ENCODE assay signal across 8 mouse cellular contexts in the genomic region with DNA sequence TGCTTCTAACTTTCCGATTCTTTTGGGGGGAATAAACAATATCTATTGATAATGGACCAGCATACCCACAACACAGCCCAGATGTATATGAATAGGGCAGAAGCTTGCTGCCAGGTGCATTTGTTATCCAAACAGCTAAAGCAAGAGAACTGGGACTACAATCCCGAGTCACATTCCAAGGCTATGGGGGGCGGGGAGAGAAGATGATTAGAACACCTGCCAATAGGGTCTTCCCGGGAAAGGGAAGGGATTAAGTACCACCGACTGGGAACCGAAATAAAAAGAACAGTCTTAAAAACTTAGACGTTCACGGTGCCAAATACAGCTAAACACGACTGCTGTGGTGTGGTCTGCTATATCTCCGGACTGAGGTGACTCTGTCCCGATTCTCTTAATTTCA. TPM values are rescaled to one million over a fixed set of nuclear protein-coding genes. Genes with fewer than 3 reads are reported as not detected.
DNase-seq lines count a peak whose midpoint lies in the region; ATAC-seq and TF ChIP-seq lines count a peak whose summit lies in the region.

No protein-coding gene starts in this region.

- peak overlapping the region; percentile 90 for H3K4me2 ChIP-seq in kidney, embryonic 15.5 days
- peak overlapping the region; percentile 71 for H3K4me2 ChIP-seq in heart, postnatal 0 days (ENCODE audit: low read depth, low read length)
- H3K4me2 ChIP-seq in midbrain, embryonic 11.5 days: peak overlapping the region; percentile 93

- WGBS in kidney, embryonic 15.5 days: 6% methylated on average over 11 of the region's 11 CpGs
- WGBS in bone marrow, adult 2 months: 3% methylated on average over 11 of the region's 11 CpGs
- 5% methylated on average over 11 of the region's 11 CpGs for WGBS in heart, postnatal 0 days
- WGBS in midbrain, embryonic 11.5 days: 1% methylated on average over 11 of the region's 11 CpGs

- no peak for TF ChIP-seq EP300 in heart, postnatal 0 days (IDR thresholded peaks at IDR 0.05; ENCODE audit: low read depth)

- H3K36me3 ChIP-seq in kidney, embryonic 15.5 days: no peaks in the 10 kb centered on the region
- H3K36me3 ChIP-seq in heart, postnatal 0 days (replicated peaks; ENCODE audit: control insufficient read depth, insufficient read depth, low read length): no peaks in the 10 kb centered on the region
- H3K36me3 ChIP-seq in midbrain, embryonic 11.5 days (ENCODE audit: control insufficient read depth, insufficient read depth, low read length): no peaks in the 10 kb centered on the region

- ATAC-seq in kidney, embryonic 15.5 days (replicated peaks; ENCODE audit: low FRiP score): no peak
- ATAC-seq in heart, postnatal 0 days (ENCODE audit: insufficient read depth, low read depth): no peak
- no peak for ATAC-seq in midbrain, embryonic 11.5 days (ENCODE audit: low FRiP score)

- peak overlapping the region; percentile 95 for H3K9ac ChIP-seq in kidney, embryonic 15.5 days
- peak overlapping the region; percentile 97; the same call in 1 of the 2 replicates for H3K9ac ChIP-seq in heart, postnatal 0 days (replicated peaks; ENCODE audit: low read depth, low read length)
- H3K9ac ChIP-seq in midbrain, embryonic 11.5 days (ENCODE audit: low read length): peak overlapping the region; percentile 100

- no peak for TF ChIP-seq POLR2A in bone marrow, adult 2 months (IDR thresholded peaks at IDR 0.05; ENCODE audit: borderline replicate concordance, control insufficient read depth, low read depth, low read length)

- no peak for DNase-seq in kidney, adult 18-20 months
- DNase-seq in heart, postnatal 0 days (ENCODE audit: low spot score): no peak
- DNase-seq in midbrain, embryonic 11.5 days (ENCODE audit: low spot score, missing footprints): no peak
- no peak for DNase-seq in left cerebral cortex, adult 18-20 months (ENCODE audit: low spot score in 2 of 2)
- no peak for DNase-seq in frontal cortex, postnatal 14 days (ENCODE audit: low spot score in 2 of 2)
- DNase-seq in kidney, postnatal 4 days: no peak

- no peaks in the 10 kb centered on the region for H3K27me3 ChIP-seq in kidney, embryonic 15.5 days
- H3K27me3 ChIP-seq in heart, postnatal 0 days (ENCODE audit: control insufficient read depth, insufficient read depth, low read length): no peaks in the 10 kb centered on the region
- no peaks in the 10 kb centered on the region for H3K27me3 ChIP-seq in midbrain, embryonic 11.5 days (ENCODE audit: control insufficient read depth, insufficient read depth, low read length)

- H3K4me1 ChIP-seq in kidney, embryonic 15.5 days: peaks cover 30% of the 10 kb centered on the region
- peaks cover 2% of the 10 kb centered on the region for H3K4me1 ChIP-seq in bone marrow, adult 2 months (ENCODE audit: control insufficient read depth, insufficient read depth, low read length)
- peaks cover 15% of the 10 kb centered on the region for H3K4me1 ChIP-seq in heart, postnatal 0 days (ENCODE audit: control insufficient read depth, insufficient read depth)
- peaks cover 14% of the 10 kb centered on the region for H3K4me1 ChIP-seq in midbrain, embryonic 11.5 days (ENCODE audit: control insufficient read depth, insufficient read depth, low read length)

- peak overlapping the region; percentile 100 for H3K27ac ChIP-seq in kidney, embryonic 15.5 days
- peak overlapping the region; percentile 100 for H3K27ac ChIP-seq in bone marrow, adult 2 months (ENCODE audit: control insufficient read depth, insufficient read depth, low read depth, low read length, poor library complexity)
- peak overlapping the region; percentile 98 for H3K27ac ChIP-seq in heart, postnatal 0 days (ENCODE audit: low read depth)
- peak overlapping the region; percentile 60 for H3K27ac ChIP-seq in midbrain, embryonic 11.5 days (ENCODE audit: low read depth, low read length)

- TF ChIP-seq CTCF in bone marrow, adult 2 months (IDR thresholded peaks at IDR 0.05; ENCODE audit: control insufficient read depth, insufficient read depth, low read length): no peak
- no peak for TF ChIP-seq CTCF in heart, postnatal 0 days (IDR thresholded peaks at IDR 0.05; ENCODE audit: low read depth)

- no peaks in the 10 kb centered on the region for H3K9me3 ChIP-seq in kidney, embryonic 15.5 days (replicated peaks)
- H3K9me3 ChIP-seq in heart, postnatal 0 days (replicated peaks; ENCODE audit: control insufficient read depth, low read length): no peaks in the 10 kb centered on the region
- H3K9me3 ChIP-seq in midbrain, embryonic 11.5 days (ENCODE audit: control insufficient read depth, low read length): no peaks in the 10 kb centered on the region

- peak overlapping the region; percentile 82 for H3K4me3 ChIP-seq in kidney, embryonic 15.5 days (replicated peaks)
- peak overlapping the region; percentile 80 for H3K4me3 ChIP-seq in bone marrow, adult 2 months (replicated peaks; ENCODE audit: control insufficient read depth, low read depth, low read length)
- H3K4me3 ChIP-seq in heart, postnatal 0 days (ENCODE audit: low read depth, low read length): peak overlapping the region; percentile 83
- peak overlapping the region; percentile 94 for H3K4me3 ChIP-seq in midbrain, embryonic 11.5 days (ENCODE audit: low read depth, low read length)

RNA-seq across cellular contexts. Expression of a gene that starts 0.9 kb away (rescaled TPM):
- 134 TPM in 2 replicates for polyA plus RNA-seq in kidney, embryonic 15.5 days (2015; fragmentation: Nextera tagmentation; extraction: Ambion mirVana)
- polyA plus RNA-seq in bone marrow, adult 2 months (2011; ENCODE audit: insufficient read depth, insufficient read length, low replicate concordance, missing spikeins): 77.0 and 79.4 TPM in 2 replicates
- total RNA-seq in heart, postnatal 0 days (2014; rRNA removed; ENCODE audit: low replicate concordance): 13.7 and 21.3 TPM in 2 replicates
- polyA plus RNA-seq in heart, postnatal 0 days (2015; fragmentation: Nextera tagmentation; extraction: Ambion mirVana): 42.0 and 42.3 TPM in 2 replicates
- polyA plus RNA-seq in midbrain, embryonic 11.5 days (2014; fragmentation: Nextera tagmentation; extraction: Ambion mirVana): 112 and 115 TPM in 2 replicates
- total RNA-seq in left cerebral cortex, adult 18-20 months (2021): 10 to 100 TPM; 68.0 to 68.4 TPM

RNA-seq across cellular contexts. Expression of a gene that starts 1.7 kb away (rescaled TPM):
- 0.83 and 1.1 TPM in 2 replicates for polyA plus RNA-seq in kidney, embryonic 15.5 days (2015; fragmentation: Nextera tagmentation; extraction: Ambion mirVana)
- not detected in 2 replicates for polyA plus RNA-seq in bone marrow, adult 2 months (2011; ENCODE audit: insufficient read depth, insufficient read length, low replicate concordance, missing spikeins)
- total RNA-seq in heart, postnatal 0 days (2014; rRNA removed; ENCODE audit: low replicate concordance): not detected in 2 replicates
- polyA plus RNA-seq in heart, postnatal 0 days (2015; fragmentation: Nextera tagmentation; extraction: Ambion mirVana): 0.25 and 0.53 TPM in 2 replicates
- 0.56 and 0.68 TPM in 2 replicates for polyA plus RNA-seq in midbrain, embryonic 11.5 days (2014; fragmentation: Nextera tagmentation; extraction: Ambion mirVana)
- not detected for total RNA-seq in left cerebral cortex, adult 18-20 months (2021)

RNA-seq across cellular contexts. Expression of a gene that starts 30.4 kb away (rescaled TPM):
- 33.3 and 39.5 TPM in 2 replicates for polyA plus RNA-seq in kidney, embryonic 15.5 days (2015; fragmentation: Nextera tagmentation; extraction: Ambion mirVana)
- 11.9 and 23.1 TPM in 2 replicates for polyA plus RNA-seq in bone marrow, adult 2 months (2011; ENCODE audit: insufficient read depth, insufficient read length, low replicate concordance, missing spikeins)
- 10.6 and 15.9 TPM in 2 replicates for total RNA-seq in heart, postnatal 0 days (2014; rRNA removed; ENCODE audit: low replicate concordance)
- 21.2 and 22.2 TPM in 2 replicates for polyA plus RNA-seq in heart, postnatal 0 days (2015; fragmentation: Nextera tagmentation; extraction: Ambion mirVana)
- polyA plus RNA-seq in midbrain, embryonic 11.5 days (2014; fragmentation: Nextera tagmentation; extraction: Ambion mirVana): 10.5 and 12.9 TPM in 2 replicates
- total RNA-seq in left cerebral cortex, adult 18-20 months (2021): 10 to 100 TPM; 70.6 to 84.6 TPM

RNA-seq across cellular contexts. Expression of a gene that starts 50.6 kb away (rescaled TPM):
- 0.63 and 0.78 TPM in 2 replicates for polyA plus RNA-seq in kidney, embryonic 15.5 days (2015; fragmentation: Nextera tagmentation; extraction: Ambion mirVana)
- polyA plus RNA-seq in bone marrow, adult 2 months (2011; ENCODE audit: insufficient read depth, insufficient read length, low replicate concordance, missing spikeins): 21.2 and 42.6 TPM in 2 replicates
- 1.3 and 1.4 TPM in 2 replicates for total RNA-seq in heart, postnatal 0 days (2014; rRNA removed; ENCODE audit: low replicate concordance)
- 0.05 and 0.10 TPM in 2 replicates for polyA plus RNA-seq in heart, postnatal 0 days (2015; fragmentation: Nextera tagmentation; extraction: Ambion mirVana)
- 2.1 and 3.3 TPM in 2 replicates for polyA plus RNA-seq in midbrain, embryonic 11.5 days (2014; fragmentation: Nextera tagmentation; extraction: Ambion mirVana)
- 10 to 100 TPM; 60.0 to 64.6 TPM for total RNA-seq in left cerebral cortex, adult 18-20 months (2021)
